Mouse (Mus musculus): ENCODE data around the gene Slc2a1.

The Slc2a1 gene

GRCm38 (mm10) chr4:119098216-119099210 lies 10.0 kb upstream of the Slc2a1 start:
- DNase-seq (ENCODE audit: low spot score in 2 of 2): no peak

GRCm38 (mm10) chr4:119101392-119101791 lies 7.1 kb upstream of the Slc2a1 start:
- no peak for DNase-seq (ENCODE audit: low spot score in 2 of 2)

- no peak for DNase-seq (ENCODE audit: low spot score in 2 of 2)
Measured at GRCm38 (mm10) chr4:119102350-119103126, 6.0 kb upstream of the Slc2a1 start.

GRCm38 (mm10) chr4:119104847-119105246 lies 3.7 kb upstream of the Slc2a1 start:
- no peak for DNase-seq (ENCODE audit: low spot score in 2 of 2)

GRCm38 (mm10) chr4:119105704-119106103 lies 2.8 kb upstream of the Slc2a1 start:
- no peak for DNase-seq (ENCODE audit: low spot score in 2 of 2)

GRCm38 (mm10) chr4:119107867-119108266 lies 644 bp upstream of the Slc2a1 start:
- DNase-seq (ENCODE audit: low spot score in 2 of 2): no peak

- DNase-seq (ENCODE audit: low spot score in 2 of 2): no peak
Measured at GRCm38 (mm10) chr4:119109640-119110039, 1.1 kb downstream of the Slc2a1 start.

- DNase-seq (ENCODE audit: low spot score in 2 of 2): no peak
Measured at GRCm38 (mm10) chr4:119110512-119110911, 2.0 kb downstream of the Slc2a1 start.

- no peak for DNase-seq (ENCODE audit: low spot score in 2 of 2)
Measured at GRCm38 (mm10) chr4:119111410-119111809, 2.9 kb downstream of the Slc2a1 start.

GRCm38 (mm10) chr4:119112256-119112885 lies 3.9 kb downstream of the Slc2a1 start:
- DNase-seq (ENCODE audit: low spot score in 2 of 2): no peak

GRCm38 (mm10) chr4:119115611-119116070 lies 7.1 kb downstream of the Slc2a1 start:
- no peak for DNase-seq (ENCODE audit: low spot score in 2 of 2)

GRCm38 (mm10) chr4:119116336-119116735 lies 7.8 kb downstream of the Slc2a1 start:
- no peak for DNase-seq (ENCODE audit: low spot score in 2 of 2)

GRCm38 (mm10) chr4:119117571-119117970 lies 9.1 kb downstream of the Slc2a1 start:
- no peak for DNase-seq (ENCODE audit: low spot score in 2 of 2)

GRCm38 (mm10) chr4:119118659-119119077 lies 10.2 kb downstream of the Slc2a1 start:
- DNase-seq (ENCODE audit: low spot score in 2 of 2): no peak

GRCm38 (mm10) chr4:119119354-119119753 lies 10.8 kb downstream of the Slc2a1 start:
- DNase-seq (ENCODE audit: low spot score in 2 of 2): no peak

GRCm38 (mm10) chr4:119120095-119120494 lies 11.6 kb downstream of the Slc2a1 start:
- DNase-seq (ENCODE audit: low spot score in 2 of 2): no peak

- peak in 1 of 2 experiments; percentile 17 for DNase-seq (ENCODE audit: low spot score in 2 of 2)
Measured at GRCm38 (mm10) chr4:119121249-119121648, 12.7 kb downstream of the Slc2a1 start.

GRCm38 (mm10) chr4:119124771-119125273 lies 16.3 kb downstream of the Slc2a1 start:
- no peak for DNase-seq (ENCODE audit: low spot score in 2 of 2)

- DNase-seq (ENCODE audit: low spot score in 2 of 2): no peak
Measured at GRCm38 (mm10) chr4:119125577-119126270, 17.2 kb downstream of the Slc2a1 start.

GRCm38 (mm10) chr4:119127229-119127628 lies 18.7 kb downstream of the Slc2a1 start:
- DNase-seq (ENCODE audit: low spot score in 2 of 2): no peak

- no peak for DNase-seq (ENCODE audit: low spot score in 2 of 2)
Measured at GRCm38 (mm10) chr4:119128547-119128946, 20.0 kb downstream of the Slc2a1 start.
